Mouse (Mus musculus): ENCODE results near the gene 4930404N11Rik.

The 4930404N11Rik gene

DNA sequence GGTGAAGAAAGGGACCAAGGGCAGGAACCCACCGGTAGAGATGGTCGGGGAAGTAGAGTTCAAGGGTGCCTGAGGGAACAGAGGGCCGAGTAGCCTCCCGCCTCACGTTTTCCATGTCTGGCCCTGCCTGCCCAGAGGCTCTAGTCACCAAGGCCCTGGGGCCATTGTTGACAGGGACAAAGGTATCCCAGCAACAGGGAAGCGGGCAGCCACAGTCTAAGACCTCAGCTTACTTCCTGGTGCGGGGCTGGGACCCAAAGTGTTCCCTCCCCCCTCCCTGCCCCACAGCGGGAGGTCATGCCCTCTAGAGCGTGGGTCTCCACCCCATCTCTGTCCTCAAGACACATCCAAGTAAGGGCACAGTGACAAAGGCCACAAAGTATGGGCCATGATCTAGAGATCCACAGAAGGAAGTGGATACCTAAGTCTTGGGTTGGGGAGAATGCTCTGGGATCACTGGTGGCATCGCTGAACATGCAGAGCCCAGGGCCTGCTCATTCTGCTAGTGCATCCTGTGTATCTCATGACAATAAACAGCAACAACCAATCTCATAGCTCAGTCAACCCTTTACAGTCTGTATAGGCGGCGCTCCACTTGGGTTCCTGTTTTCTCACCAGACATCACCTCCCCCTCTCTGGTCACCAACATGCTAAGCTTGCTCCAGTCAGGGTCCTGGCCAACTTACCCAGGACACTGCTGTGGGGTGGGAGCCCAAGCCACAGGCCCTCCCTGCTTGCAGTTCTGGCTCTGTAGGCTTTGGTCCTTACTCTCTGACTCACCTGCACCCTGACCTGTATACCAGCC is at the start of gene 4930404N11Rik:
4930404N11Rik (minus strand) TSS at position 145 of the 805 bp plus-strand sequence.
- DNase-seq (ENCODE audit: low spot score): no peak

DNA sequence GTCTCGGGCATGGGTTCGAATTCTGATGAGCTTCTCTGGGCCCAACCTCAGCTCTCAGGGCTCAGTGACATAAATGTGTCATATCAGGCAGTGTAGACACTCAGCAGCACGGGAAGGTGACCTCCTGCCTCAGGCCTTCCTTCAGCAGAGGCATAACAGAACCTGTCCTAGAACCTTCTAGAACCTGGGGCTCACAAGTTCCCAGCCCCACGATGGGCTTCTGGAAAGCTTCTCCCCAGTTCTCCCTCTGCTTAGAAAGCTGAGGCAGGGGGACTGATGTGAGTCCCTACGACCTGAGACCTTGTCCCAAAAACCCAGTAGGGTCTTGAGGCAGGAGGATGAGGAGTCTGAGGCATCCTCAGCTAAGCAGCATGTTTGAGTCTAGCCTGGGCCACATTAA is 49.5 kb upstream of the 4930404N11Rik start:
- no peak for DNase-seq (ENCODE audit: low spot score)

DNA sequence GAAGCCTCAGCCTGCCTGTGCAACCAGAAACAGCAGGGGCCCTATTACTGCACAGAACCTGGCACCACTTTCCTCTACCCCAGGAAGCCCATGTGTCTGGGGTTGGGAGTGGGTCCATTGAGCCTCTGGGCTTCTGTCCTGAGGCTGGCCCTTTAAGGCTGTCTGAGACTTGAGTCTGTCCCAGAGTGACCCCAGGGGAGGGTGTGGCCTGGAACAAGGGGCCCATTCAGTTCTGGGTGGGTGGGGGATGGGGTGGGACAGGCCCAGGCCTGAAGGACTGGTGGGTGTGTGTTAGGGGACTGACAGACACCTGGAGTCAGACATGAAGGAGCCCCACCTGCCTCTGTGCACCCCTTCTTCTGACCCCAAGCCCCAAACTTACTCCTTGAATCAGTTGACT is 49.1 kb upstream of the 4930404N11Rik start:
- DNase-seq (ENCODE audit: low spot score): no peak

DNA sequence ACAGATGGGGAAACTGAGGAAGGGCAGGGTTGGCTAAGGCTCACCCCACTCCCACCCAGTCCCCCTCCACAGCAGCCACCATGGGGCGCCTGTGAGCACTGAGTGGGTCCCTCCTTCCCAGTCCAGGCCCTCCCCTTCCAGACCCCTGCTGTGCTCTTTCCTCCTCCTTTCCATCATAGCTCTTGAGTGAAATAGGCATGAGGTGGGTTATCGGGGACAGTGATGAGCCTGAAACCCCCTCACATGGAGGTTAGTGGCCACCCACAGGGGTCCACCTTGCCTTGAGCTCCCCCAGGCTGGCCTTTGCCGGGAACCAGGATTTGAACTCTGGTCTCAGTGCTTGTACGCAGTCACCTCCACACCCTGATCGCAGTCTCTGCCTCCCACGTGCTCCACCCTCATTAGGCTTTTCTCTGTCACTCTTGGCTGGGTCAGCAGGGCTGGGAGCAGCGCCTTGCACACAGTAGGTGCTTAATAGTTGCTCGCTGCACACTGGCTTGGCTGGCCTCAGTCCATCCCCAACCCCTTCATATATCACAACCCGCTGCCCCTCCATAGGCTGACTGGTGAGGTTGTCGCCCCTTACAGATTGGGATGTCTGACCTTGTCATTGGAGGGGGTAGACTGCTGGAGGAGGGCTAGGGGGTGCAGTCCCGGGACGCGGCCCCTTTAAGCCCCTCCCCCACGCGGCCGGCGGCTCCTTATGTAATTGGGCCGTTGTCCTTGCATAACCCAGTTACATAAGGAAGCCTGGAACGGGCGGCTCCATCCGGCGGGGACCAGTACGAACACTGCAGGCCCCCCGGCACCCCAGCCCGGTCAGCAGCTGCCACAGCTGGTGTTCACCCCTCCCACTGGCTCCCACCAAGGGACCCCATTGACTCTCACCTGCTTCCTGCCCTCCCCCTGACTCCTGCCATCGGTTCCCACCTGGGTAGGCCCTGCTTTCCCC is 48.0 kb upstream of the 4930404N11Rik start:
- DNase-seq (ENCODE audit: low spot score): peak; percentile 90

DNA sequence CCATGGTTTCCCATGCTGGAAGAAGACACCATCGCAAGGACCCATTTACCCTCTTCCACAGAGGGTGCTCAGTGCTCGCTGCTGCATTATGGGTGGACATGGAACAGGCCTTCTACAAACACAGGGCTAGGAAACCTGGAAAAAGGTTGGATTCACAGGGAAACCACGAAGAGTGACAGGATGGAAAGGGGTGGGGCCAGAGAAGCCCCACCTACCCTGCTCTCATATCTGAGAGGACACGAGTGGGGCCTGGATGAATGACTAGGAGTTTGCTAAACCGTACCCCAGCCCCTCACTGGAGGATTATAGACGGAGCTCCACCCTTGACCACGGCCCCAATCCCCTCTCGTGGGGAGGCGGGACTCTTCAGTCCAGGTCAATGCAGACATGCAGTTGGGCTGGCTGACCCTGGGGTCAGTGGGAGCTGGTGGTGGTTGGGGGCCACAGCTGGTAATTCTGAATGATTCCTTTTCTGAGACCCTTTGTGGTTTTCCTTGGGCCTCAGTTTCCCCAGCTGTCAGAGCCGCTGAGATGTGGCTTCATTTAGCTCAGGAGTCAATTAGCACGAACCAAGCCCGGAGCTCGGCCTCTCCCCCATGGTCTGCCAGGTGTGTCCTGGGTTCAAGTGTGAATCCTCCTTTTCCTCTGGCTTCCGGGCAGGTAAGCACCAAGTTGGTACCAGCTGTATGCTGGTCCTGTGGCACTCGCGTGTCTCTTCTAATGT is 47.1 kb upstream of the 4930404N11Rik start:
- no peak for DNase-seq (ENCODE audit: low spot score)

DNA sequence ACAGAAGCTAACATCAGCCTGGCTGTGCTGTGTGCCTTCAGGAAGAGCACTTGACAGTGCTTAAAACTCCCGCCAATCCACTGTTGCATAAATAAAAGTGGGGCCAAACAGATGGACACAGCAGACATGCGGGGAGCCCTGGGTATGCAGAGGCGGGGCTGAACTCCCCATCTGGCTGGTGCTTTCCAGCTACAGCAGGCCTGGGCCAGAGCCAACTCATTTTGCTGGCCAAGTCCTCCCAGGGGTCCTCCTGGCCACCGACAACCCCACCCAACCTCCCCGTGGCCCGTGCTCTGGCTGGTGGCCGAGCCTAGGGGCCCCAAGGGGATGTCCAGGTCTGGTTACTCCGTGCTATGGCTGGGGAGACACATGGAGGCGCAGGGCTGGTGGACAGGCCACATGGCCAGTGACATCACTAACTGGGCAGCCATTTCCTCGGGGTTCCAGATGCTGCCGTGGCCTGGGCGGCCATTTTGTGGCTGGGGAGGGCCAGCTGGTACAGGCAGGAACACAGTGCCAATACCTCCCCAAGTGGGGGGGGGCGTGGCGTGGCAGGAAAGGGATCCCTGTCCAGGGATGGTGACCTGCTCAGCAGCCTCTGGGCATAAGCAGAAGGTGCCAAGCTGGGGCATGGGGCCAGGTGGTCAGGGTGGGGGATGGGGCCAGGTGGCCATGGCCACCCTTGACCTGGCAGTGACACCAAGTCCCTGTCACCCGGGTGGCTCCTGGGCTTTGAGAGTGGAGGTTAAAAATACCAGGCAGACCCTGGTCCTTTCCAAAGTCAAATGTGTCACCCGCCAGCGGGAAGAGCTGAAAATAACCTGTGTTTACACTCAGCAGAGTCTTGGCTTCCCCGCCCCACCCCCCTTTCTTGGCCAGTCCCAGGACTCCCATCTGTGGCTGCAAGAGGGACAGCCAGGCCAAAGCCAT is 46.1 kb upstream of the 4930404N11Rik start:
- peak; percentile 71 for DNase-seq (ENCODE audit: low spot score)

DNA sequence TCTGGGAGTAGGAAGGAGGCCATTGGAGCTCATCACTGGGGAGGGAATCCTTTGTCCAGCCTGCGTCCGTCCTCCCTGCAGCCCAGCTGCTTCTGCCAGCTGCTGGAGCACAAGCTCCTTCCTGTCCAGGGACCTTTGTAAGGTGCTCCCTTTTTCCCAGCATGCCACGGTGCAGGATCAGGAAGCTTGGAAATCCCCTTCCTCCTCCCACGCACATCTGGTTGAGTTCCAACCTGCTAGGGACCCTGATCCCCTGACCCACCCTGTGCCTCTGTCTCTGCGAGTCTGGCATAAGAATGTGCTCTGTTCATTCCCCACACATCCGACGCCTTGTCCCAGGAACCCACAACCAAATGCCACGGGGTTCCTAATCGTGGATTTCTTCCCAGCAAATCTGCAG is 45.4 kb upstream of the 4930404N11Rik start:
- no peak for DNase-seq (ENCODE audit: low spot score)

DNA sequence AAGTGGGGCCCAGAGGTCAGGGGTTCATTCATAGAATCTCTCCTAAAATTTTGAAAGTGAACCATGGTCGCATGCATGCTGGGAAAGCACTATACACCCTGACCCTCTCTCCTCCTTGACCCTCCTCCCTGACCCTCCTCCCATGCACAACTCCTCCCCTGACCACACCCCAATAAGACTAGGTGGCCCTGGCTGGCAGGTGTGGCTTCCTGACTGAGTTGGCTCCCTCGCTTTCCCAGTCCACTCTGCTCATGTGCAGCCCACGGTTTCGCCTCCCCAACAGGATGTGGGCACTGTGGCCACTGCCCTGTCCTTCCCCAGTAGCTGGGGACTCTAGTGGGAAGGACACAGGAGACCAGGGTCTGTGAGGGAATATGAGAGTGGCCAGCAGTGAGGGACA is 44.7 kb upstream of the 4930404N11Rik start:
- no peak for DNase-seq (ENCODE audit: low spot score)

DNA sequence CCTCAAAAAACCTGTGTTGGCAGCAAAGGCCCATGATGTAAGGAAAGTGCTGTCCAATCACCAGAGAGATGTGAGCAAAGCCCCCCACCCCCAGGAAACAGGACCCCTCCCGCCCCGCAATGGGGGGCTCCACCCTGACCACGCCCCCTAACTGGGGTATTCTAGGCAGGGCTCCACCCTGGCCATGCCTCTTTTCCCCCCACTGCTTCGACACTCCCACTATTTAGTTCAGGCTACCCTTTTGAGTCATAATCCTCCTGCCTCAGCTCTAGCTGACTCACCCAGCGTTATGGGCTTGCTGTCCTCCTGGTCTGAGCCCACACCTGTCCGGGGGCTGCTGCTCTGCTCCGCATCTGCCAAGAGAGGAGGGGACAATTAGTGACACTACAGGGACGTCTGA is 43.7 kb upstream of the 4930404N11Rik start:
- no peak for DNase-seq (ENCODE audit: low spot score)

DNA sequence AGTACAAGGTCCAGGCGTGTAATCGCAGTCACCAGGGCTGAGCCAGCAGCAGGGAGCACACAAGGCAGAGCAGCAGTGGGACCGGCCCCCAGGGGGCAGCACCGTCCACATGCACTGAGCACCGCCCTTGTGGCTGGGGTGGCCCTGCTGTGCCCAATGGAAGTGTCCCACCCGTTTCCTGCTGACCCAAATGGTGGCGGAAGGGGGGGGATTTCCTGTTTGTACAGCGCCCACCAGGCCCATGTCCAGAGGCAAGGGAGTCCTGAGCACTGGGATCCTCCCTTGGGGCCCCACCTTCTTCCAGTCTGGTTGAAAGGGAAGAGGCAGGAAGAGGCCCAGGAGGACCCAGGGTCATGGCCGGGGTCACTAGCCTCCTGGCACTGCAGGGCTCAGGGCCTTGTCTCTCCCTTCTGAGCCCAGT is 43.3 kb upstream of the 4930404N11Rik start:
- DNase-seq (ENCODE audit: low spot score): peak; percentile 85

DNA sequence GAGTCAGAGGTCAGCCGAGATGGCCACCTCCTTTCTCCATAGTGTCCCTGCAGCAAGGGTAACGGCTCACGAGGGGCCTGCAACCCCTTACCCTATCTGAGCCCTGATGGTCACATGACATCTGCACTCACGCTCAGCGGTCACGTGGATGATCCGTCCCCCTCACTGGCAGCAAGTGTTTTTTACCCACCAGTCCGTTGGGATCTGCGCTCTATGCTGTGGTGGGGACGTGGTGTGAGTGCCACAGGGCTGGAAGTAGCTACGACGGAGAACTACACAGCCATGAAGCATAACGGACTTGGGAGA is 42.8 kb upstream of the 4930404N11Rik start:
- no peak for DNase-seq (ENCODE audit: low spot score)

DNA sequence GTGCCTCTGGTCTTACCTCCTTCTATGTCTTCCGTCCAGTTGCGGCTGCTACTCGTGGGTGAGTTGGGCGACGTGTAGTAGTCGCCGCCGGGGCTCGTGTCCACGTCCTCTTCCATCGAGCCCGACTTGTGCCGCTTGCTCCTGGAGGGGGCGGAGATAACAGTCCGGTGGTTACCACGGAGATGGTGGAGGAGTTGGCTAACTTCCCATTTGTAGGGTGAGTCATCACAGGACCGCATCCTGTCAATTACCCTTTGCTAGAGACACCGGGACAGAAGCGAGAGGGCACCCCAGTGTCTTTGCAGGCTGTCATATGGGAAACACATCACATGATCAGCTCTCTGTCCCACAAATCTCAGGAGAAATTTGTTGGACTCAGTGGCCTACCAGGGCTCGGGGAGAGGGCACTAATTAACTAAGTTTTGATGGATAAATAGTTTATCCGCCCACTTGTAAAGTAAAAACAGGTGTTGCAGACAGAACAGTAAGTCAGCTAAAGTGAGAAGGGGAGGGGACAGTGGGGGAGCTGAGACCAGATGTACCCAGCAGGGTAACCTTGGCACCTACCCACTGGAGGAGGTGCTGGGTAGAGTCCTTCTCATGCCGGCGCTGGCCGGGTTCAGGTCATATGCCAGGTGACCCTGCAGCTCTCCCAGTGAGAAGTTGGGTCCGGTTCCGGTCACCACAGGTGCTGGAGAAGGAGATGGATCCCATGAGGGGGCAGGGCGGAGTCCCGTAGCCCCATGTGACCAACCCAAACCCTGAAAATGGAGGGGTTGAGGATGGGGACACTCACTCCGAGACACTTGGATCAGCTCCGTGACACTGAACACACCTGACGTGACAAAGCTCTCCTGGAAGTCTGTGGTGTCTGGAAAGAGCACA is 42.2 kb upstream of the 4930404N11Rik start:
- DNase-seq (ENCODE audit: low spot score): peak; percentile 82

DNA sequence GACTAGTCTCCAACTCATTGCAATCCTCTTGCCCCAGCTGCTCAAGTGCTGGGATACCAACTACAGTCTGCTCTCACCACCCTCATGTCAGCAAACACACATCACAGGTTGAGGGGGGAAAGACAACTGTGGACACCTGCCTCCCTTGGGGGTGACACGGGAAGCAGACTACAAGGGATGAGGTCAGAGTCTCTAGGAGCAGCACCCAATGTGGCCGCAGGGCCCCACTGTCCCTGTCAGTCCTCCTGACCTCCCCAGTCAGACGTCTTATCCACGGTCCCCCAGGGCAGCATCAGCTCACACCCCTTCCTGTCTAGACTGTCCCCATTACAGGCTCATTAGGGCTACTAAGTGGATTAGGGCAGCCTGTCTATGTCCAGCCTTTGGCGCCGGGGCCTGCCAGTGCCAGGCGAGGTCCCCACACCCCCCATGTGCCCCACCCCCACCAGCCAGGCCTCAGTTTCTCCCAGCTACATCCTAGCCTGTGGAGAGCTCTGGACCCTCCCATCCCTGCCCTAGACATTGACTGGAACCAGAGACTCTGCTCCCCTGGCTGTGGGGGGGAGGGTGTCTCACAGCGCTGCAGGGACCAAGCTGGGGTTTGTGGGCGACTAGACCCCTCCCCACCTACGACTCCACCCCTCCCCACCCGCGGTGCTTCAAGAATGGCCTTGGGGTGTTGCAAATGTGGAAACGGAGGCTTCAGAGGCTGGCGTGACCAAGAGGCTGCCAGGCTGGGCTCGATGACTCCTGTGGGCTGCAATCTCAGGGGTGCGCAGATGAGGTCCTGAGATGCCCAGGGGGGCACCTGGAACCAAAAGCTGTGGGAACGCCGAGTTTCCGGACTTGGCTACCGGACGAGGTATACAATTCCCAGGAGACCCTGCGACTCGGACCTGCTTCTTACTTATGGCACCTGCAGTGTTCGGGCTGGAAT is 41.2 kb upstream of the 4930404N11Rik start:
- no peak for DNase-seq (ENCODE audit: low spot score)

DNA sequence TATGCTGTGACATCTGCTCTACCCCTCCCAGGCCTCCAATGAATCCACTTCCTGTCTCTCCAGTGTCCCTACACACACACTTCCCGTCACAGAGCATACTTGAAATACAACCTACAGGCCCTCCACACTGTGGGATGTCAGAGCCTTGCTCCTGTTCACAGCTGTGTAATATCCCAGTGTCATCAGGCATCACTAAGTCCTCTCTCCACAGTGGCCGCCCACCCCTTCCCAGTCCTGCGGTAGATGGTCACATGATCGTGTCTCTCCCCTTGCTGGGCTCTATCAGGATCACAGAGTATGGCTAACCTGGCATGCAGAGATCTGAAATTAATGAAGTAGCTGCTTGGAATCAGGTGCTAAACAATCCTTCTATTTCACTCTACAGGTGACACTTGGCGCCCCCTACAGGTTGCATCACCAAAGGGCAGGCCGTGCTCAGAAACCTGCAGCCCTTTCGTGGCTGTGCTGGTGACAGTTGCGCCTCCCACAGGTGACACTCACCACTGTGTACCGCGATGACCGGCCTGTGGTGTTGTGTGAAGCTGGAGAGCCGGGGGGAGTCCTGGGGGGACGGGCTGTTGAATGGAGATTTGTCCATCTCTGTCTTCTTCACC is 40.1 kb upstream of the 4930404N11Rik start:
- peak; percentile 59 for DNase-seq (ENCODE audit: low spot score)

DNA sequence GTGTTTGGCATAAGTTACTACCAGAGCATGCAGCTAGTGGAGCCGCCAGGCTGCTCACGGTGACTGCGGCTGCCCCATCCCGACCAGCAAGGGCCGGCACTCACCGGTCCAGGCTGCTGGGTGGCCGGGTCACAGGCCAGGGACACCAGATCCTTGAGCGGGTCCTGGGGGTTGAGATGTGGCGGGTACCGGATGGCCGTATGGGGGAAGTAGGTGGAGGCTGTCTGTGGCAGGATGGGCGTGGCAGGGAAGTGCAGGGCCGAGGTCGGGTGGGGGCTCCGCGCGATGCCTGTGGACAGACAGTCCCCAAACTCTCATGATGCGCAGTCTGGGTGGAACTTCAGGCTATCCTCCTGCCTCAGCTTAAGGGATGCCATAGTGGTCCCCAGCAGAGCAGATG is 39.1 kb upstream of the 4930404N11Rik start:
- no peak for DNase-seq (ENCODE audit: low spot score)

DNA sequence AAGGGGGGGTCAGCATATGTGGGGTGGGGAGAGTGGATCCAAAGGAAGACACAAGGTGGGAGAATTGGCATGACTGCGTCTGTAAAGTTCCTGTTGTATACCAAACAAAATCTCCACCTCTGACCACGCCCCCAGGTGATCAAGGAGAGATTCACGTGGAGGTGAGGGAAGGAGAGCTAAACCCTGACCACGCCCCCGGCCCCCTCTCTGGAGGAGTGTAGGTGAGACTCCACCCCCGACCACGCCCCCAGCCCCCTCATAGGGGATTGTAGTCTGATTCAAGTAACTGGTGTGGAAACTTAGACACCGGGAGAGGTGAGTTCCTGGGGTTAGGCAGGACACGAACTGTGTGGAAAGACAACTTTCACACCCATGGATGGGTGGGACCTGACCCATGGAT is 38.5 kb upstream of the 4930404N11Rik start:
- no peak for DNase-seq (ENCODE audit: low spot score)

DNA sequence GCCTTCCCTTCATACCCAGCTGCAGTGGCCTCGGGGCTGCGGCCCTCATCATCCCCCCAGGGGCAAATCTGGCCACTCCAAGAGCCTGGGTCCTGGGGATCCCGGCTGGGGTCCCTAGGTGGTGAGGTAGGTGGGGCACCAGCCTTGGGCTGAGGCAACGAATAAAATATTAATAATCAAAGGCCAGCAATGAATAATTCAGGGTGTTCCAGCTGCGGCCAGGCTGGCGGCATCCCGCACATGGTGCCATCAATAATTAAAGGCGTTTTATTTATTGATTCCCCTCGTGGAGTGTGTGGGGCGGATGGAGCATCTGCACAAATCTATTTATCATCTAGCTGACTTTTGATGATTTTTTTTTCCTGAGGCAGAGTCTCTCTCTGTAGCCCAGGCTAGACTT is 37.9 kb upstream of the 4930404N11Rik start:
- no peak for DNase-seq (ENCODE audit: low spot score)

DNA sequence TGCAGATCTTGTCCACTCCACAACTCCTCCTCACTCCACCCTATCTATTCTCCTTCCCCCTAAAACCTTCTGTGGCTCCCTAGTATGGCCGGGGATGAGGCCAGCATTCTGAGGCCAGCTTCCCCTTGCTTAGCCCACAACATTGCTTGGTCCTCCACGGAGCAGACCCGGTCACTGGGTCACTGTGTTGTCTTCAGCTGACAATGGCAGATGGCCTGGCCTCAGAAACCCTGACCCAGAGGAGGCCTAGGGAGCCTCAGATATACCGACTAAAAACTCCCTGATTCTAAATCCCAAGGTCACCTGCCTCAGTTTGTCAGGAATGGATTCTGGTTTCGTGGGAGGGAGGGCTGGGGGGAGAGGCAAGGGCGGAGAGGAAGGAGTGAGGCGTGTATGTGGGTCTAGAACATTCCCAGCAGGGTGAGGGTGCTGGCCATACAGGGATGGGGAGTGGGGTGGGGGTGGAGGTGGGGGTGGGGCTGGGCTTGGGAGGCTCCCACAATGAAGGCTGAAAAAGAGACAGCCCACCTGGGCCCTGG is 36.7 kb upstream of the 4930404N11Rik start:
- DNase-seq (ENCODE audit: low spot score): no peak

Measured in urinary bladder, postnatal 14 days (tissue).